Mouse (Mus musculus): ENCODE data around the gene Gatc.

GRCm38 (mm10) chr5:115313668-115313943 is 27.4 kb downstream of the Gatc start:
- TF ChIP-seq CTCF (IDR thresholded peaks at IDR 0.05; ENCODE audit: low read depth, low read length): no peak
- TF ChIP-seq GATA2 (IDR thresholded peaks at IDR 0.05; ENCODE audit: borderline replicate concordance, low read depth, low read length): no peak

Data from G1E (cell line).